Mouse (Mus musculus) liver, embryonic 12.5 days (tissue): ENCODE measurements around the gene Tceal8. TPM values are rescaled to one million over a fixed set of nuclear protein-coding genes. Genes with fewer than 3 reads are reported as not detected.
"Not testable (repeated sequence)": the region's sequence is repeated elsewhere in the genome, so short reads cannot be mapped to it uniquely, and the experiment has no call there.

Experiments
- ATAC-seq: fragments of 200-750 bp; cut with Nextera tagmentation; 2 replicates; pipeline ENCODE4 v1.8.0; 2017; ENCODE audit warnings: moderate number of reproducible peaks, mild to moderate bottlenecking, moderate library complexity
- H3K27ac ChIP-seq: fragments of 300-500 bp; sonication (generic); 2 replicates; pipeline ENCODE4 v1.5.1; 2016; ENCODE audit warnings: mild to moderate bottlenecking
- H3K27me3 ChIP-seq: fragments of 300-500 bp; sonication (generic); replicated peaks from 2 replicates; pipeline ENCODE4 v1.6.1; 2016; ENCODE audit warnings: mild to moderate bottlenecking, moderate library complexity
- H3K36me3 ChIP-seq: fragments of 300-500 bp; sonication (generic); 2 replicates; pipeline ENCODE4 v1.6.1; 2016; ENCODE audit warnings: mild to moderate bottlenecking, moderate library complexity
- H3K4me1 ChIP-seq: fragments of 300-500 bp; sonication (generic); 2 replicates; pipeline ENCODE4 v1.6.1; 2016
- H3K4me2 ChIP-seq: fragments of 300-500 bp; sonication (generic); 2 replicates; pipeline ENCODE4 v1.6.1; 2016; ENCODE audit warnings: mild to moderate bottlenecking, moderate library complexity
- H3K4me3 ChIP-seq: fragments of 300-500 bp; sonication (generic); 2 replicates; pipeline ENCODE4 v1.5.1; 2016; ENCODE audit warnings: mild to moderate bottlenecking, moderate library complexity
- H3K9ac ChIP-seq: fragments of 300-500 bp; sonication (generic); 2 replicates; pipeline ENCODE4 v1.6.1; 2016; ENCODE audit warnings: mild to moderate bottlenecking, moderate library complexity
- H3K9me3 ChIP-seq: fragments of 300-500 bp; sonication (generic); replicated peaks from 2 replicates; pipeline ENCODE4 v1.6.1; 2016; ENCODE audit warnings: mild to moderate bottlenecking, moderate library complexity
- WGBS: fragments of 180-500 bp; shearing (Covaris S2); methylation state at CpG from one replicate; pipeline ENCODE4 v1.1.7; 2016; ENCODE audit not compliant: insufficient replicate concordance; 5-methylcytosine and 5-hydroxymethylcytosine counted together
- polyA plus RNA-seq: library from polyadenylated mRNA; unstranded; fragments of >200 nt; fragmentation: Nextera tagmentation; extraction: Ambion mirVana; gene quantifications from 2 replicates; pipeline ENCODE4 v1.2.1, GENCODE M21; 2016

Gene Tceal8
- polyA plus RNA-seq, 1 experiment from 2014 or later, result 182 TPM

DNA sequence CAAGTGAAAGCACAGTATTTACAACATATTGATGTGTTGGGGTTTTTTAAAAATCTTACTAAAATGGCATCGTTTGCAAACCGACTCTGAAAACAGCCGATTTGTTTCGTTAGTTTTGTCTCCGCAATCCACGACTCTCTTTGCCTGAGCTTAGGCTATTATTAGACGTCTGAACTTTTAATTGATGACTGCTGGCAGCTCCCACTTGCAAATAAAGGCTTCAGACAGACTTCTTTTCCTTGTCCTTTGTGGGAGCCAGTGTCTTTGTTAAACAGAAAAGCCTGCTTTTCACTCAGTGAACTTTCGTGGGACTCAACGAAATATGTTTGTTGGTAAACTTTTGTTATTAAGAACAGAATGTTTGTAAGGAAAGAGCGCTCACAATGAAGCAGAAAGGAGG lies 644 bp upstream of the Tceal8 start:
- WGBS, result 27% methylated on average over 10 of the region's 10 CpGs
- ATAC-seq, result no peak
- Histone ChIP-seq H3K27ac (0 out of 2 replicates have a peak overlapping the region, but pooled peaks have one; percentile 26), H3K9ac (peak overlapping the region; percentile 45; the same call in 1 of the 2 replicates), H3K4me3 (peak overlapping the region; percentile 69; the same call in 1 of the 2 replicates), H3K4me1 (0 out of 2 replicates have a peak, but pooled peaks cover 3% of the 10 kb centered on the region), H3K4me2 (peak overlapping the region; percentile 71), H3K9me3 (no peaks in the 10 kb centered on the region), H3K27me3 (no peaks in the 10 kb centered on the region), H3K36me3 (peaks cover 7% of the 10 kb centered on the region)

GRCm38 (mm10) chrX:136171189-136172117 lies 689 bp downstream of the Tceal8 start:
- 11% methylated on average over 23 of the region's 24 CpGs for WGBS
- no peaks in the 10 kb centered on the region for H3K27me3 ChIP-seq
- H3K4me3 ChIP-seq, result peak overlapping the region; percentile 69
- H3K27ac ChIP-seq, result peak overlapping the region; percentile 85
- H3K9ac ChIP-seq, result peak overlapping the region; percentile 77
- H3K9me3 ChIP-seq, result no peaks in the 10 kb centered on the region
- H3K4me2 ChIP-seq, result peak overlapping the region; percentile 71
- ATAC-seq, result peak; percentile 69
- 0 out of 2 replicates have a peak, but pooled peaks cover 3% of the 10 kb centered on the region for H3K4me1 ChIP-seq
- H3K36me3 ChIP-seq, result peaks cover 7% of the 10 kb centered on the region

DNA sequence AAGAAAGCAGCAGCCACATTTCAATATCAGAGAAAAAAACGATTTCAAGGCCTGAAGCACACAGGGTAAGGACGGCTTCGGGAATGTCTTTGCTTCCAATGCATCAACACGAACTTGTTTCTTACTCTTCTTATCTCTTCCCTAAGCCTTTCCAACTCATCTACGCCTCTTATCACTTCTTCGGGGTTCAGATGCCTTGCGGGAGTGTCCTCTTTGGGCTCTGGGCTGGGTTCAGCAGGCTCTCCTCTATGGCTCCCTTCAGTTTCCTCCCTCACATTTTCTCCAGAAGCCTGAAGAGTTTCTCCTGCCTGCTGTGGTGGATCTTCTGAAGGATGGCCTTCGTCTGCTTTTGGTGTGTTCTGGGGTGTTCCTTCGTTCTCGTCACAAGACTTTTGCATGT lies 1.5 kb downstream of the Tceal8 start:
- Histone ChIP-seq H3K27ac (peak overlapping the region; percentile 85), H3K9me3 (no peaks in the 10 kb centered on the region), H3K9ac (peak overlapping the region; percentile 77), H3K36me3 (peaks cover 7% of the 10 kb centered on the region), H3K4me2 (peak overlapping the region; percentile 71), H3K4me1 (0 out of 2 replicates have a peak, but pooled peaks cover 3% of the 10 kb centered on the region), H3K27me3 (no peaks in the 10 kb centered on the region), H3K4me3 (peak overlapping the region; percentile 69)
- peak; percentile 83 for ATAC-seq
- 32% methylated on average over 10 of the region's 10 CpGs for whole genome bisulfite sequencing

DNA sequence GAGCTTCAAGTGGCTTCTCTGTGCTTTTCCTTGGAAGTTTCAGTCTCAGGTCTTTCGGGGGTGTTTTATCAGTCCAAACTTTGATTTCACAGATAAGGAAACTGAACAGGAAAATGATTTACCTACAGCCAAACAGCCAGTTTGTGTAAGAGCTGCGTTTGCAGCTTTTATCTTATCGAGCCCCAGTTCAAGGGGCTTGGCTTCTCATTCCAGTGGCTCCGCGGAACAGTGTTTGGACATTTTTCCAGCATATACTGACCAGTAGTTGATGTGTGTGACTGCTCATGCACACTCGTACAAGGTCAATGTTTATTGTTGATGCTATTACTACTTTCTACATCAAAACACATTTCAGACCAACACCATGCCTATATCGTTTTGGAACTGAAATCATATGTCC lies 27.9 kb downstream of the Tceal8 start:
- H3K9me3 ChIP-seq, result no peaks in the 10 kb centered on the region
- no peak overlapping the region for H3K4me2 ChIP-seq
- peaks cover 8% of the 10 kb centered on the region for H3K36me3 ChIP-seq
- no peak for ATAC-seq
- H3K4me3 ChIP-seq, result no peak overlapping the region
- no peak overlapping the region for H3K27ac ChIP-seq
- 56% methylated on average over 7 of the region's 7 CpGs for WGBS
- H3K27me3 ChIP-seq, result no peaks in the 10 kb centered on the region
- peaks cover 8% of the 10 kb centered on the region; the same call in 1 of the 2 replicates for H3K4me1 ChIP-seq
- H3K9ac ChIP-seq, result no peak overlapping the region

GRCm38 (mm10) chrX:136143711-136144110 lies 28.4 kb downstream of the Tceal8 start:
- Histone ChIP-seq H3K27ac (no peak overlapping the region), H3K9me3 (no peaks in the 10 kb centered on the region), H3K9ac (no peak overlapping the region), H3K27me3 (no peaks in the 10 kb centered on the region), H3K36me3 (peaks cover 8% of the 10 kb centered on the region), H3K4me3 (no peak overlapping the region), H3K4me1 (peaks cover 8% of the 10 kb centered on the region; the same call in 1 of the 2 replicates), H3K4me2 (no peak overlapping the region)
- no peak for ATAC-seq
- WGBS, result 73% methylated on average over 2 of the region's 2 CpGs

GRCm38 (mm10) chrX:136141385-136141784 lies 30.8 kb downstream of the Tceal8 start:
- H3K9ac ChIP-seq, result no peak overlapping the region
- 63% methylated on average over 5 of the region's 5 CpGs for WGBS
- H3K27ac ChIP-seq, result no peak overlapping the region
- peaks cover 8% of the 10 kb centered on the region for H3K36me3 ChIP-seq
- H3K4me1 ChIP-seq, result peaks cover 20% of the 10 kb centered on the region
- H3K4me3 ChIP-seq, result no peak overlapping the region
- ATAC-seq, result no peak
- H3K4me2 ChIP-seq, result peak overlapping the region; percentile 45; the same call in 1 of the 2 replicates
- H3K9me3 ChIP-seq, result no peaks in the 10 kb centered on the region
- H3K27me3 ChIP-seq, result no peaks in the 10 kb centered on the region

DNA sequence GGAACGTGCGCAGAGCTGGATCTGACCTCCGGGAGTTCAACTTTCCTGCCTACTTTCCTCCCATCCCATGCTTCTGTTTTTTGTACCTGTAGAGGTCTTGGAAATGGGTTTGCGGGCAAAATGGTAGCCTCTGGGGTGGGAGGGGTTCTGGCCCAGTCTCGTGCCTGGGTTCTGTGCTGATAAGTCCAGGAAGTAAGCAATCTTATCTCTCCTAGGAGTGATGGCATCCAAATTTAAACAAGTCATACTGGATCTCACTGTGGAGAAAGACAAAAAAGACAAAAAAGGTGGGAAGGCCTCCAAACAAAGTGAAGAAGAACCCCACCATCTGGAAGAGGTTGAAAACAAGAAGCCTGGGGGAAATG lies 32.5 kb downstream of the Tceal8 start:
- H3K36me3 ChIP-seq, H3K9me3 ChIP-seq, H3K27me3 ChIP-seq: not testable (repeated sequence)
- H3K9ac ChIP-seq, result peak overlapping the region; percentile 75
- WGBS, result 25% methylated on average over 5 of the region's 5 CpGs
- H3K4me2 ChIP-seq, result peak overlapping the region; percentile 55
- peak overlapping the region; percentile 65; the same call in 1 of the 2 replicates for H3K27ac ChIP-seq
- H3K4me3 ChIP-seq, result peak overlapping the region; percentile 65
- peaks cover 32% of the 10 kb centered on the region for H3K4me1 ChIP-seq
- ATAC-seq, result peak; percentile 31; the same call in 1 of the 2 replicates

DNA sequence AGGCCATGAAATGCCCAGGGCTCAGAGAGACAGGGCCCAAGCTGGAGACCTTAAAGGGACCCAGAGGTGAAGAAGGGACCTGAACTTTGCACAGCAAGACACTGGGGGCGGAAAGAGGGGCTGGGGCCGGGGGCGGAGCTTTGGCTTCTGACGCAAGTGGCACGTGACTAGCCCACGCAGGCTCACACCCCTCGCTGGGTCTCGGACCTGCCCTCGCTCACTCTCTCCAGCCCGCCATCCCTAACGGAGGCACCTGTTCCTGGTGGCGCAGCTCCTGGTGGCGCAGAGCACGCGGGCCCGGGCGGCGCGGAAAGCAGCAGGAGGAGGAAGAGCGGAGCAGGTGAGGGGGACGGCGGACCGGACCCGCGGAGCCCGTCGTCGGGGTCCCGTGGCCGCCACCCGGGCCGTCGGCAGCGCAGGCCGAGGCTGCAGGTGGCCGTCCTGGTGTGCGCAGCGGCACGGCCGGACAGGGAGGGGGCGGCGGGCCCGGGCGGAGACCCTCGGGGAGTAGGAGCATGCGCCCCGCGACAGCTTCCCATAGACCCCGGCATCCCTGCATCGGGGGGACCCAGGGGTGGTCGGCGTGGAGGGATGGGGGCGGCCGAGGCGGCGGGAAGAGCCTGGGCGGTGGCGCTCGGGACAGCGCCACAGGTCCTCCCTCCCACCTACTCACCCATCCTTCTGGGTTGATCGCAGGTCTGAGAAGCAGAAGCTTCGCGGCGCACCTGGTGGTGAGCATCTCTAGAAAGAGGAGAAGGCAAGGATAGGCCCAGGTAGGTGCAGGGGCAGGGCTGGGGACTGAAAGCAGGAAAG lies 33.1 kb downstream of the Tceal8 start, which contains the start of gene Bex4:
Gene Bex4, plus strand, starts transcription at position 170 of the 813 bp plus-strand sequence.
- Histone ChIP-seq H3K4me2 (peak within 1 kb of the TSS; percentile 55), H3K4me1 (peaks cover 35% of the 10 kb centered on the region), H3K4me3 (peak within 1 kb of the TSS; percentile 65), H3K27ac (peak within 1 kb of the TSS; percentile 78), H3K9ac (peak within 1 kb of the TSS; percentile 75)
- not testable (repeated sequence) for H3K27me3 ChIP-seq, H3K36me3 ChIP-seq, H3K9me3 ChIP-seq
- ATAC-seq, result peak; percentile 72
- 20% methylated on average over 13 of the region's 64 CpGs for WGBS

- WGBS, result 46% methylated on average over 4 of the region's 4 CpGs
- Histone ChIP-seq H3K4me2 (peak overlapping the region; percentile 39), H3K9me3 (no peaks in the 10 kb centered on the region), H3K9ac (no peak overlapping the region), H3K4me1 (peaks cover 26% of the 10 kb centered on the region), H3K4me3 (no peak overlapping the region), H3K36me3 (no peaks in the 10 kb centered on the region; the same call in 1 of the 2 replicates), H3K27me3 (no peaks in the 10 kb centered on the region), H3K27ac (peak overlapping the region; percentile 85)
- peak; percentile 89 for ATAC-seq
Measured at GRCm38 (mm10) chrX:136135559-136135958, 36.6 kb downstream of the Tceal8 start.

GRCm38 (mm10) chrX:136127744-136128064 lies 44.4 kb downstream of the Tceal8 start:
- WGBS, result 9% methylated on average over 5 of the region's 5 CpGs
- Histone ChIP-seq H3K9me3 (no peaks in the 10 kb centered on the region), H3K9ac (no peak overlapping the region), H3K4me1 (no peaks in the 10 kb centered on the region; the same call in 1 of the 2 replicates), H3K36me3 (no peaks in the 10 kb centered on the region), H3K27me3 (no peaks in the 10 kb centered on the region), H3K4me2 (0 out of 2 replicates have a peak overlapping the region, but pooled peaks have one; percentile 10), H3K27ac (no peak overlapping the region), H3K4me3 (no peak overlapping the region)
- ATAC-seq, result peak; percentile 37; the same call in 1 of the 2 replicates

- Histone ChIP-seq H3K4me1 (no peaks in the 10 kb centered on the region; the same call in 1 of the 2 replicates), H3K4me3 (no peak overlapping the region), H3K27ac (no peak overlapping the region), H3K27me3 (no peaks in the 10 kb centered on the region), H3K36me3 (no peaks in the 10 kb centered on the region), H3K9me3 (no peaks in the 10 kb centered on the region), H3K4me2 (0 out of 2 replicates have a peak overlapping the region, but pooled peaks have one; percentile 10), H3K9ac (no peak overlapping the region)
- peak; percentile 51; the same call in 1 of the 2 replicates for ATAC-seq
- WGBS, result 42% methylated on average over 8 of the region's 8 CpGs
Measured at GRCm38 (mm10) chrX:136127038-136127743, 45.0 kb downstream of the Tceal8 start.
